Mouse (Mus musculus): ENCODE measurements around the gene Tiam2.

The Tiam2 gene

DNA sequence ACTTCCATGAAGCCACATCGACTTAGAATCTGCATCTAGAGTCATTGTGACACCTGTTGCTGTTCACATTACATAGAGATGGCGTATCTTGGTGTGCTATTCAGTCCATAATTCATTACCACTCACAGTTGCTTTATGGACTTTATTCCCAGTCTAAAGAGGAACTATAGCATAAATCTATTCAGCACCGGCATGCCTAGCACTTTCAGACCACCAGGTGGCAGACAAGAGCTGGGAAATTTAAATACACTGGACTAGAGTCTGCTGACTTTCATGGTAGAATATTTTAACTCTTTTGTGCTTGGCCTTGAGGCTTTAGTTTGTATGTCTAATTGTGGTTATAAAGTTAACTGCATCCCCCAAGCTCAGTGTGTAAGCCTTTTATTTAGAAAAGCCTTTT is 122.4 kb downstream of the Tiam2 start:
- no peak for DNase-seq (ENCODE audit: inconsistent ontology term)

GRCm38 (mm10) chr17:3451077-3451476 is 124.7 kb downstream of the Tiam2 start:
- DNase-seq (ENCODE audit: inconsistent ontology term), result no peak

- peak; percentile 45 for DNase-seq (ENCODE audit: inconsistent ontology term)
Measured at GRCm38 (mm10) chr17:3452571-3453311, 126.4 kb downstream of the Tiam2 start.

GRCm38 (mm10) chr17:3453946-3454345 is 127.6 kb downstream of the Tiam2 start:
- DNase-seq (ENCODE audit: inconsistent ontology term), result no peak

GRCm38 (mm10) chr17:3454850-3455249 is 128.5 kb downstream of the Tiam2 start:
- DNase-seq (ENCODE audit: inconsistent ontology term), result no peak

DNA sequence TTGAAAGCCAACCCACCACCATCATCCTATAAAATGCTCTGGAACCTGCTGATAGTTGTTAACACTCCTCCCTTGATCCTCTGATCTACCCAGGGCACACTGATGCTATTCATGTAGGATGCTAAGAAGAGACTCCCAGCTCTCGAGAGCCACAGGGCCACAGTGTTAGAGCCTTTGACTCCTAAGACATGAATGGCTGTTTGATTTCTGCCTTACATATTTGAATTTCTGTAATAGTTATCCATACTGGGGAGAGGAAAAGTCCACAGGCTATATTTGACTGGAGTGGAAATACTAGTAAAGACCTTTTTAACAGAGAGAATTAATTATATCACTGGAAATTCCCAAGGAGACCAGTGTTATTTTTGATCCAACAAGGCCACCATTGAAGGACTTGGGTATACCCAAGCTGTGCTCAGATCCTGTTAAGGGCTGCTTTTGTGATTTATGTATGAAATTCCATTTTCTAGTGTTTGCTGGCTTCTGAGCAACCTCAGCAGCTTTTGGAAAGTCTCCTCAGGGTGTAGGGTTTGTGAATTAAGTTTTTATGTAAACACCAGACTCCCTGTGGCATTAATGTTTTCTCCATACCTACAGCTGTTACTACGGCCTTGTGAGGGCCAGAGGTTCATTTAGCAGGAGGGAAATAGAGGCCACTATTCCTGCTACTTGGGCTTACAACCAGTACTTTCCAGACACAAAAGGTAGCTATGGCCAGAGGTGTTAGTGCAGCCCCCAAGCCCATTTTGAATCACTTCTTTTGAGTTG is 131.7 kb downstream of the Tiam2 start:
- DNase-seq (ENCODE audit: inconsistent ontology term), result no peak

DNA sequence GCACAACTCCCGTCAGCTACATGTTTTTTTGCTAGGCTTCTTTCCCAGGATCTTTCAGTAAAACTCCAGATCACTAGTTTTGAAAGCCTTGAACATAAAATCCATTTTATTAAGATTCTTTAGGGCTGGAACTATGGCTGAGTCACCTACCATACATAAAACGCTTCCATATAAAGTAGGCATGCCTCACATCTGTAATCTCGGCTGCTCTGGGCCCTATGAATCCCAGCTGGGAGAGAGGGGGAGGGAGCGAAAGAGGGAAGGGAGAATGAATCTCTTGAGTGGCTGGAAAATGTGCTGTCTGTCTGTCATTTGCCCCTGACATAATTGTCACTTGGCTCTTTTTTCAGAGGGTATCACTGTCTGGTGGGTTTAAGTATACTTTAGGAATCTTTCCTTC is 139.5 kb downstream of the Tiam2 start:
- DNase-seq (ENCODE audit: inconsistent ontology term), result no peak

DNA sequence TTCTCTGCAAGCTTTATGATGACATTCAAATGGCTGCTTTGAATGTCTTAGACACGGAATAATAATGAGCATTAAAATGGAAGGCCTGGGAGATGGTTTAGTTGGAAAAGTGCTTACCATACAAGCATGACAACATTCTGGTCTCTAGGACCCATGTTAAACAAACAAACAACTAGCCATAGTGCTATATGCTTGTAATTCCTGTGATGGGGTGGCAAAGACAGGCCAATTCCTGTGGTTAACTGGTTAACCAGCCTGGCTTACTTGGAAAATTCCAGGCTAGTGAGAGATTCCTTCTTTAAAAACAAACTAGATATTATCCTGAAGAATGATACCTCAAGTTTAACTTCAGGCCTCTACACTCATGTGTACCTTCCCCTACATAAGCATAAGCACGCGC is 140.3 kb downstream of the Tiam2 start:
- no peak for DNase-seq (ENCODE audit: inconsistent ontology term)

GRCm38 (mm10) chr17:3467636-3468324 is 141.4 kb downstream of the Tiam2 start:
- no peak for DNase-seq (ENCODE audit: inconsistent ontology term)

DNA sequence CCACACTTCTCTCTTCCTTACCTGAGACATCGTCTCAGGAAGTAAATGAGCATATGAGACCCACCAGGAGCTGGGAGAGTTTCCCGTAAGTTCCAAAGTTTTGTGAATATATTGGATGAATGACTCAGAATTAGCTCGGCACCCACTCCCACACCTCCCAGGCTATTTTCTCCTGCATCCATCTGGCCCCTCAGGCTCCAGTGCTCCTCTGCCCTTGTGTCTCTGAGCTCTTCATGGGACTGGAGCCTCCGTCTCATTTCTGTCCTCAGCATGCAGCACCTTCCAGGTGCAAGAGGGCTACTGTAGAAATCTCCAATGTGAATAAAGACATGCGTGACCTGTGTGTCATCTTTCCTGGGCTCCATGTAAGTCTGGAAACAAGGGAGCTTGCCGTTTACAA is 145.6 kb downstream of the Tiam2 start:
- DNase-seq (ENCODE audit: inconsistent ontology term), result no peak

GRCm38 (mm10) chr17:3476546-3476945 is 150.2 kb downstream of the Tiam2 start:
- no peak for DNase-seq (ENCODE audit: inconsistent ontology term)

GRCm38 (mm10) chr17:3481576-3482575 is 155.5 kb downstream of the Tiam2 start:
- DNase-seq (ENCODE audit: inconsistent ontology term), result no peak

DNA sequence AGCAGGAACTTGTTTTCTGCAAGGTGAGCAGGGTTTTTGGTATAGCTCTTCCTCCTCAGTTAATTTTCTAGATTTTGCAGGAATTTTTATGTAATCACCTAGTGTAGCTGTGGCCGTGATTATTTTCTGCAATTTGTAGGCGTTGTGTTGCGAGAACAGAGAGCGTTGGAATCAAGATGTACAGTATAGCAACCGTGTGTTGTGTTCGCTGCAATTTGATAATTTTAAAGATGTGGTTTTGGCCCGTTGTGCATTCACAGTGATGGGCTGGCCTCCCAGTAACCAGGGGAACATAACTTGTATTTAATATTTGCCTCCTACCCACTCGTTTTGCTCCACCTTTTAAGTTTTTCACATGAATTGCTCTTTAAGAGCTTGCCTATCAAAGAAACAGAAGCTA is 156.7 kb downstream of the Tiam2 start:
- no peak for DNase-seq (ENCODE audit: inconsistent ontology term)

GRCm38 (mm10) chr17:3485851-3486250 is 159.5 kb downstream of the Tiam2 start:
- DNase-seq (ENCODE audit: inconsistent ontology term), result no peak

DNA sequence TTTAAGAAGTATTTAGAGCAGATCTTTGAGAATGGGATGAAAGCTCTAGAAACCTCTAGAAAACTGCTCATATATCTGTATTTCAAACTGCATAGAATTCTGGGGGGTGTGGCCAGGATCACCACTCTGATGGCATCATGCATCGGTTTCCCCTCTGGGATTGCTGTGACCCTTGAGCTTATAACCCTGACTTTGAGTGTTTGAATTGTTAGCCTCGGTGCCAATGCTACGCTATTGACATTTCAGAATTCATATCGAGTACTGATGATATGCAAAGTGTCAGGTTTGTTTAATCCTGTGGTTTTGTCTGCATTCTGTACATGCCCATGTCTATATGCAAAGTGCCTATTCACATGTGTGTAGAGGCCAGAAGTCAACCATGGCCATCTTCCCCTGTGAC is 160.8 kb downstream of the Tiam2 start:
- DNase-seq (ENCODE audit: inconsistent ontology term), result no peak

DNA sequence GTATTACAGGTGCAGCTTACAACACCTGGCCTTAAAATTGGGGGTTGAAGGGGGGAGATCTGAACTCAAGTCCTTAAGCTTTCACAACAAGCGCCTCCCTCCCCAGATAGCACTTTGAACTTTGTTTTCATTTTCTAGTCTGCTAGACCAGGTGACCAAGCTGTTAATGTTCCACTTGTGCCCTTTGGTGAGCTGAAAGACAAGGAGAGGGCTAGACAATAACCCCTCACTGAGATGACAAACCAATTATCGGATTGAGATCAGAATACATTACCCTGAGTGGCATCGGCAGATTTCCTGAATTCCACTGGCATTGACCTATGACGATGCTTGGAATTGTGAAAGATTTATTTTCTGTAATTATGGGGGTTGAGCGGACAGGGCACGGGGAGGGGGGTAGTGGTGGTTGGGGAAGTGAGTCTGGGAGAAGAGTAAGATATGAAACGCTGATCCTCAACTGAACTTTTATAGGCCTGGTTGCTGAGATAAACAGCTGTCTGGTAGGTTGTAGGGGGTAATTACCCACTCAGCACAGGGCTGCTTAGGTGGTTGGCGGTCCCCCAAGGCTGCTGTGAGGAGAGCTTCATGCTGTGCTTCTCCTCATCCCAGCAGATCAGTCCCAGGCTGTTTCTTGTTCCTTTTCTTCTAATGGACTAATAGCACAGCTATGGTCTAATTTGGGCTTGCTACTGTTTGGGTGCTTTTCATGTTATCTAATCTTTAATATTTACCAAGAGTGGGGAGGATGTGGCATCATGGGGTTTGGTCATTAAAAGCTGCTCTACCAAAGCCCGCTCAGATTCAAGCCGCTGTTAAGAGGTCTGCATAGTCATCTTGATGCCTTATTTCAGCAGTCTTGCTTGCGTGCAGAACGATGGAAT is 161.6 kb downstream of the Tiam2 start:
- DNase-seq (ENCODE audit: inconsistent ontology term), result peak; percentile 12

DNA sequence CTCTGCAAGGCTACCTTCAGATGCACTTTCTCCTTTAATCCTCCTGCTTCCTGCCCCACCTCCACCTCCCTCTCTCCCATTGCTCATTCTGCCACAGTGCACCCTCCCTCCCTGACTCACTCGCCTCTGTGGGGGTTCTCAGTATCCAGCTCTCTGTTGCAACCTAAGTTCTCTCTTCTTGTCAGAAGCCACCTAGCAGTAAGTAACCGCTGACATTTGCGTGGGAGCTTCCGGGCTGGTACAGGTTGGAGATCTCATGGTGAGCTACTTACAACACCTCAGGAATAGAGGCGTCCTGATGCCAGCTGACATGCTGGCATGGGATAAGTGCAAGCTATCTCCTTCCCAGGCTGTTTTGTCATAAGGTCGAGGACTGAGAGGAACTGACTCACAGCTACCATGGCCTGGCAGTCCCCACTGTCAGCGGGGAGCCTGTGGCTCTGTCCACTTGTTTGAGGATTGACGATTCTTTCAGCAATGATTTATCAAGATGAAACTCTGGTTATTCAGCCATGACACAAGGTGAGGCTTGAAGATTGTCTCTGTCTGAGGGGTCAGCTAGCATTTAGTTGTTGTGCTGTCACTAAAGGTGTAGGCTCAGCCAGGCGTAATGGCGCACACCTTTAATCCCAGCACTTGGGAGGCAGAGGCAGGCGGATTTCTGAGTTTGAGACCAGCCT is 164.0 kb downstream of the Tiam2 start:
- DNase-seq (ENCODE audit: inconsistent ontology term), result peak; percentile 22

DNA sequence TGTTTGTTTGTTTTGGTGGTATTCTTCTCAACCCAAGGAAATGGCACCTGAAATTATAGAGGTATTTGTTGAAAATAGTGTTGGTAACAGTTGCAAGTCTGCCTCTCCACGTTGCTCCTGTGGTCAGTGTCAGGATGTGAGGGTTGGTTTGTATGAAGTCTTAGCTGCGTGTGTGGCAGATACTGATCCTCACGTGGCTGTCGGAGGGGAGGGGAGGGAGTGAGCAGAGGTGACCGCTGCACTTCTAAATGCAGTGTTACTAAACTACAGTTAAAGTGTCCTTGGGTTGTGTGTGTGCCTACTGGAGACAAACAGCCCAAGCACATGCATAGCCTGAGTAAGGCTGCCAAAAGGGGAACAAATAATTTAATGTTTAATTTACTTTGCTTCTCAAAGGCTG is 164.7 kb downstream of the Tiam2 start:
- no peak for DNase-seq (ENCODE audit: inconsistent ontology term)

GRCm38 (mm10) chr17:3491667-3492066 is 165.3 kb downstream of the Tiam2 start:
- DNase-seq (ENCODE audit: inconsistent ontology term), result no peak

- no peak for DNase-seq (ENCODE audit: inconsistent ontology term)
Measured at GRCm38 (mm10) chr17:3495576-3495975, 169.2 kb downstream of the Tiam2 start.
